Mouse (Mus musculus) limb, embryonic 11.5 days (tissue): ENCODE results near the gene Slc22a23. TPM values are rescaled to one million over a fixed set of nuclear protein-coding genes. Genes with fewer than 3 reads are reported as not detected.
A peak's percentile ranks its signal among the peaks of the same experiment; 100 is the strongest.

Source experiments
- ATAC-seq: fragments of 200-750 bp; cut with Nextera tagmentation; 2 replicates; pipeline ENCODE4 v1.8.0; 2017; ENCODE audit warnings: low read depth; ENCODE audit not compliant: insufficient number of reproducible peaks, low FRiP score, low TSS enrichment
- DNase-seq: peaks from one replicate; pipeline ENCODE4 v3.0.0-alpha.2; 2015; ENCODE audit warnings: low spot score
- H3K27ac ChIP-seq: fragments of 300-500 bp; sonication (generic); replicated peaks from 2 replicates; pipeline ENCODE4 v1.5.1; 2014; ENCODE audit warnings: low read depth, mild to moderate bottlenecking, low read length
- H3K27me3 ChIP-seq: fragments of 300-500 bp; sonication (generic); 2 replicates; pipeline ENCODE4 v1.6.1; 2014; ENCODE audit warnings: mild to moderate bottlenecking, low read length, mixed read lengths; ENCODE audit not compliant: control insufficient read depth, insufficient read depth
- H3K36me3 ChIP-seq: fragments of 300-500 bp; sonication (generic); 2 replicates; pipeline ENCODE4 v1.6.1; 2014; ENCODE audit warnings: mild to moderate bottlenecking, low read length, moderate library complexity, mixed read lengths; ENCODE audit not compliant: control insufficient read depth, insufficient read depth
- H3K4me1 ChIP-seq: fragments of 300-500 bp; sonication (generic); 2 replicates; pipeline ENCODE4 v1.6.1; 2014; ENCODE audit warnings: low read length, mixed read lengths; ENCODE audit not compliant: control insufficient read depth, insufficient read depth
- H3K4me2 ChIP-seq: fragments of 300-500 bp; sonication (generic); 2 replicates; pipeline ENCODE4 v1.6.1; 2014; ENCODE audit warnings: low read depth, mild to moderate bottlenecking, moderate library complexity; ENCODE audit not compliant: severe bottlenecking
- H3K4me3 ChIP-seq: fragments of 300-500 bp; sonication (generic); 2 replicates; pipeline ENCODE4 v1.5.1; 2014; ENCODE audit warnings: low read depth, low read length
- H3K9ac ChIP-seq: fragments of 300-500 bp; sonication (generic); 2 replicates; pipeline ENCODE4 v1.6.1; 2014; ENCODE audit warnings: mild to moderate bottlenecking, low read length
- H3K9me3 ChIP-seq: fragments of 300-500 bp; sonication (generic); 2 replicates; pipeline ENCODE4 v1.6.1; 2016; ENCODE audit warnings: low read length; ENCODE audit not compliant: control insufficient read depth
- WGBS: fragments of 180-500 bp; shearing (Covaris S2); extraction: QIAGEN DNeasy Blood & Tissue Kit; methylation state at CpG from one replicate; pipeline ENCODE4 v1.1.7; 2014; 5-methylcytosine and 5-hydroxymethylcytosine counted together
- polyA plus RNA-seq: library from polyadenylated mRNA; unstranded; fragments of >200 nt; fragmentation: Nextera tagmentation; extraction: Ambion mirVana; gene quantifications from 2 replicates; pipeline ENCODE4 v1.2.1, GENCODE M21; 2014

The Slc22a23 gene
- polyA plus RNA-seq, 1 experiment from 2014 or later = 3.2 TPM

GRCm38 (mm10) chr13:34248941-34249920, 95.8 kb downstream of the Slc22a23 start:
- H3K4me1 ChIP-seq = peaks cover 19% of the 10 kb centered on the region; the same call in 1 of the 2 replicates
- H3K9ac ChIP-seq = peak overlapping the region; percentile 24
- peak; percentile 54 for DNase-seq
- no peaks in the 10 kb centered on the region for H3K36me3 ChIP-seq
- H3K4me3 ChIP-seq = no peak overlapping the region
- WGBS = 47% methylated on average over 15 of the region's 15 CpGs
- H3K4me2 ChIP-seq = no peak overlapping the region
- H3K9me3 ChIP-seq = no peaks in the 10 kb centered on the region
- peak; percentile 81 for ATAC-seq
- H3K27ac ChIP-seq = peak overlapping the region; percentile 72
- no peaks in the 10 kb centered on the region for H3K27me3 ChIP-seq

GRCm38 (mm10) chr13:34248107-34248506, 96.9 kb downstream of the Slc22a23 start:
- DNase-seq (peak; percentile 32), ATAC-seq (no peak)
- H3K9me3 ChIP-seq = no peaks in the 10 kb centered on the region
- H3K4me3 ChIP-seq = no peak overlapping the region
- H3K36me3 ChIP-seq = no peaks in the 10 kb centered on the region
- peaks cover 19% of the 10 kb centered on the region; the same call in 1 of the 2 replicates for H3K4me1 ChIP-seq
- no peaks in the 10 kb centered on the region for H3K27me3 ChIP-seq
- no peak overlapping the region for H3K9ac ChIP-seq
- H3K27ac ChIP-seq = peak overlapping the region; percentile 16; the same call in 1 of the 2 replicates
- no peak overlapping the region for H3K4me2 ChIP-seq
- 39% methylated on average over 6 of the region's 6 CpGs for WGBS

- Histone ChIP-seq H3K9me3 (no peaks in the 10 kb centered on the region), H3K27me3 (no peaks in the 10 kb centered on the region), H3K27ac (no peak overlapping the region), H3K4me2 (no peak overlapping the region), H3K4me3 (no peak overlapping the region), H3K36me3 (no peaks in the 10 kb centered on the region), H3K4me1 (peaks cover 19% of the 10 kb centered on the region; the same call in 1 of the 2 replicates), H3K9ac (no peak overlapping the region)
- 56% methylated on average over 3 of the region's 3 CpGs for WGBS
- DNase-seq (no peak), ATAC-seq (no peak)
These were observed 98.2 kb downstream of the Slc22a23 start for GRCm38 (mm10) chr13:34246821-34247220.

GRCm38 (mm10) chr13:34245216-34245615, 99.8 kb downstream of the Slc22a23 start:
- H3K4me3 ChIP-seq = no peak overlapping the region
- no peak for DNase-seq
- 80% methylated on average over 6 of the region's 6 CpGs for WGBS
- no peak for ATAC-seq
- H3K27ac ChIP-seq = no peak overlapping the region
- no peaks in the 10 kb centered on the region for H3K27me3 ChIP-seq
- no peak overlapping the region for H3K4me2 ChIP-seq
- no peak overlapping the region for H3K9ac ChIP-seq
- H3K36me3 ChIP-seq = no peaks in the 10 kb centered on the region
- no peaks in the 10 kb centered on the region for H3K9me3 ChIP-seq
- H3K4me1 ChIP-seq = peaks cover 19% of the 10 kb centered on the region; the same call in 1 of the 2 replicates

- no peak overlapping the region for H3K27ac ChIP-seq
- peaks cover 21% of the 10 kb centered on the region for H3K4me1 ChIP-seq
- H3K27me3 ChIP-seq = no peaks in the 10 kb centered on the region
- H3K9me3 ChIP-seq = no peaks in the 10 kb centered on the region
- WGBS = 54% methylated on average over 1 of the region's 1 CpGs
- no peak overlapping the region for H3K9ac ChIP-seq
- no peaks in the 10 kb centered on the region for H3K36me3 ChIP-seq
- ATAC-seq = no peak
- DNase-seq = no peak
- no peak overlapping the region for H3K4me3 ChIP-seq
- no peak overlapping the region for H3K4me2 ChIP-seq
These were observed 100.8 kb downstream of the Slc22a23 start for GRCm38 (mm10) chr13:34244186-34244585.

GRCm38 (mm10) chr13:34242211-34242610, 102.8 kb downstream of the Slc22a23 start:
- ATAC-seq (no peak), DNase-seq (no peak)
- Histone ChIP-seq H3K4me1 (peaks cover 17% of the 10 kb centered on the region), H3K27me3 (no peaks in the 10 kb centered on the region), H3K36me3 (no peaks in the 10 kb centered on the region), H3K4me2 (no peak overlapping the region), H3K27ac (no peak overlapping the region), H3K9me3 (no peaks in the 10 kb centered on the region), H3K9ac (no peak overlapping the region), H3K4me3 (no peak overlapping the region)
- 22% methylated on average over 3 of the region's 3 CpGs for WGBS

GRCm38 (mm10) chr13:34240087-34240428, 104.9 kb downstream of the Slc22a23 start:
- Histone ChIP-seq H3K36me3 (no peaks in the 10 kb centered on the region), H3K9ac (no peak overlapping the region), H3K27me3 (no peaks in the 10 kb centered on the region), H3K4me3 (no peak overlapping the region), H3K9me3 (no peaks in the 10 kb centered on the region), H3K4me2 (no peak overlapping the region), H3K27ac (no peak overlapping the region), H3K4me1 (peaks cover 17% of the 10 kb centered on the region)
- 65% methylated on average over 3 of the region's 3 CpGs for WGBS
- ATAC-seq (no peak), DNase-seq (peak; percentile 27)

GRCm38 (mm10) chr13:34239371-34240086, 105.5 kb downstream of the Slc22a23 start:
- no peaks in the 10 kb centered on the region for H3K9me3 ChIP-seq
- DNase-seq (peak; percentile 67), ATAC-seq (peak; percentile 63; the same call in 1 of the 2 replicates)
- WGBS = 19% methylated on average over 11 of the region's 11 CpGs
- H3K4me2 ChIP-seq = no peak overlapping the region
- no peaks in the 10 kb centered on the region for H3K27me3 ChIP-seq
- H3K36me3 ChIP-seq = no peaks in the 10 kb centered on the region
- H3K27ac ChIP-seq = no peak overlapping the region
- H3K9ac ChIP-seq = no peak overlapping the region
- no peak overlapping the region for H3K4me3 ChIP-seq
- peaks cover 17% of the 10 kb centered on the region for H3K4me1 ChIP-seq
